Comparison of ENCODE assay signal across 25 mouse cellular contexts in genomic region chr13:49324871-49325270, GRCm38 (mm10). TPM values are rescaled to one million over a fixed set of nuclear protein-coding genes. Genes with fewer than 3 reads are reported as not detected.
DNase-seq lines count a peak whose midpoint lies in the region; TF ChIP-seq lines count a peak whose summit lies in the region.
"Had no signal": no experiment of that assay in that cellular context is flagged by ENCODE, and none has a peak within 500 bp of the region (broad histone marks: within the 10 kb centered on the region; RNA-seq: fewer than 3 reads in every experiment).

No protein-coding gene starts in this region.

- H3K4me3 ChIP-seq in kidney, adult 2 months (ENCODE audit: insufficient read depth, low read depth, low read length), result no peak overlapping the region
- H3K4me3 ChIP-seq in midbrain, embryonic 10.5 days, result no peak overlapping the region
- H3K4me3 ChIP-seq: forebrain, embryonic 10.5 days; heart, embryonic 13.5 days; hindbrain, embryonic 13.5 days; left cerebral cortex, adult 2 months; liver, embryonic 13.5 days; midbrain, embryonic 15.5 days; neural tube, embryonic 13.5 days had no signal

- no peak for TF ChIP-seq CTCF in kidney, adult 2 months (conservative IDR thresholded peaks at IDR 0.05; ENCODE audit: insufficient read depth, insufficient read length, low read depth, low read length)

- H3K9me3 ChIP-seq in midbrain, embryonic 10.5 days (replicated peaks), result no peaks in the 10 kb centered on the region
- H3K9me3 ChIP-seq: forebrain, embryonic 10.5 days; heart, embryonic 13.5 days; hindbrain, embryonic 13.5 days; liver, embryonic 13.5 days; midbrain, embryonic 15.5 days; neural tube, embryonic 13.5 days had no signal

- no peak for TF ChIP-seq POLR2A in kidney, adult 2 months (IDR thresholded peaks at IDR 0.05; ENCODE audit: low read depth, low read length)

- peak; percentile 50 for DNase-seq in kidney, adult 11 months
- no peak for DNase-seq in kidney, adult 9 months
- peak; percentile 70 for DNase-seq in kidney, adult 2 months
- DNase-seq in kidney, postnatal 25 days, result peak; percentile 53 to 75
- DNase-seq in lung, postnatal 4 days, result no peak
- DNase-seq in thymus, postnatal 0 days (ENCODE audit: low spot score), result no peak
- no peak for DNase-seq in cerebellum, adult 9-10 months
- no peak for DNase-seq in midbrain, embryonic 10.5 days (ENCODE audit: low spot score)
- DNase-seq: adrenal gland, adult 8-10 months; cerebellum, adult 9-11 months; forebrain, postnatal 0 days; heart, adult 18-20 months; layer of hippocampus, adult 9-11 months; liver, embryonic 13.5 days; lung, adult 2 months; retina, postnatal 1 day; right cerebral cortex, postnatal 25 days; thymus, postnatal 36 days had no signal

- WGBS in kidney, adult 2 months, result 51% methylated on average over 5 of the region's 5 CpGs
- 90% methylated on average over 5 of the region's 5 CpGs for WGBS in midbrain, embryonic 10.5 days

- H3K4me1 ChIP-seq in kidney, adult 2 months (ENCODE audit: control insufficient read depth, insufficient read depth, low read length), result no peaks in the 10 kb centered on the region
- H3K4me1 ChIP-seq in midbrain, embryonic 10.5 days, result peaks cover 22% of the 10 kb centered on the region
- H3K4me1 ChIP-seq: liver, embryonic 13.5 days had no signal

- no peak overlapping the region for H3K27ac ChIP-seq in kidney, adult 2 months (ENCODE audit: insufficient read depth, low read depth, low read length)
- H3K27ac ChIP-seq in midbrain, embryonic 10.5 days (replicated peaks), result no peak overlapping the region
- H3K27ac ChIP-seq: forebrain, embryonic 10.5 days; heart, embryonic 13.5 days; hindbrain, embryonic 13.5 days; kidney, postnatal 0 days; left cerebral cortex, adult 2 months; liver, embryonic 13.5 days; midbrain, embryonic 15.5 days; neural tube, embryonic 13.5 days had no signal

- H3K27me3 ChIP-seq in kidney, adult 2 months (replicated peaks; ENCODE audit: control insufficient read depth, insufficient read depth, low read length), result no peaks in the 10 kb centered on the region
- H3K27me3 ChIP-seq in midbrain, embryonic 10.5 days (ENCODE audit: low read depth, poor library complexity, severe bottlenecking), result peaks cover 42% of the 10 kb centered on the region
- H3K27me3 ChIP-seq: heart, embryonic 13.5 days; liver, embryonic 13.5 days had no signal

- H3K36me3 ChIP-seq in kidney, adult 2 months (ENCODE audit: control insufficient read depth, insufficient read depth, low read length), result no peaks in the 10 kb centered on the region
- H3K36me3 ChIP-seq in midbrain, embryonic 10.5 days, result no peaks in the 10 kb centered on the region
- H3K36me3 ChIP-seq: forebrain, embryonic 10.5 days; heart, embryonic 13.5 days; hindbrain, embryonic 13.5 days; liver, embryonic 13.5 days; midbrain, embryonic 15.5 days; neural tube, embryonic 13.5 days had no signal

RNA-seq across cellular contexts. Expression of gene Fgd3, which starts 4.8 kb away (rescaled TPM):
- polyA plus RNA-seq in kidney, adult 2 months (2012; rRNA removed), result 6.2 and 6.3 TPM in 2 replicates
- 1.7 and 2.1 TPM in 2 replicates for polyA plus RNA-seq in thymus, postnatal 0 days (2015; fragmentation: Nextera tagmentation; extraction: Ambion mirVana)
- 1.1 and 1.5 TPM in 2 replicates for polyA plus RNA-seq in midbrain, embryonic 10.5 days (2016; fragmentation: Nextera tagmentation; extraction: Ambion mirVana)

RNA-seq across cellular contexts. Expression of gene Bicd2, which starts 16.5 kb away (rescaled TPM):
- 17.0 and 17.6 TPM in 2 replicates for polyA plus RNA-seq in kidney, adult 2 months (2012; rRNA removed)
- polyA plus RNA-seq in thymus, postnatal 0 days (2015; fragmentation: Nextera tagmentation; extraction: Ambion mirVana), result 25.4 and 27.0 TPM in 2 replicates
- 29.7 and 33.9 TPM in 2 replicates for polyA plus RNA-seq in midbrain, embryonic 10.5 days (2016; fragmentation: Nextera tagmentation; extraction: Ambion mirVana)

Comparison
In these comparisons a context has a peak if more than half of its experiments do, and no peak if none do; other contexts are left out.
1. DNase-seq: peak in kidney, adult 11 months (single experiment), kidney, adult 2 months (single experiment) and kidney, postnatal 25 days (2 of 2); none in kidney, adult 9 months (single experiment), lung, postnatal 4 days (0 of 2), thymus, postnatal 0 days (single experiment), cerebellum, adult 9-10 months (single experiment) and midbrain, embryonic 10.5 days (single experiment).